ENCODE assay signal across 11 mouse cellular contexts in the genomic region with DNA sequence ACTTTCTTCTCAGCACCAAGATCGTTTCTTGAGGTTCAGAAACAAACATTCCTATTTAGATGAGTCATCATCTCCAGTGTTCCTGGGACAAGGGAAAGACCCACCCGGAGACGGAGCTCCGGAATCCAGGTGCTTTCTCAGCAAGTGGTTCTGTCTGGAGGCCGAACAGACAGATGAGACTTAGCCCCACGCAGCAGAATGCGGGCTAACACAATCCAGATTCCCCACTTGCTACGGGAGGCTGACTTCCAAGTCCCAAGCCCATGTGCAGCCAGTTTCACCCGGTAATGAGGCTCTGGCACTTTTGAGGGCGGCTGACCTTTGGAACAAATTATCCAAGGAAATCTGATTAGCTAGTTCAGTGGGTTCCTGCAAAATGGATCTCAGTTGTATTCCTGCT.
DNase-seq lines count a peak whose midpoint lies in the region; ATAC-seq and TF ChIP-seq lines count a peak whose summit lies in the region.
"Had no signal": no experiment of that assay in that cellular context is flagged by ENCODE, and none has a peak within 500 bp of the region (broad histone marks: within the 10 kb centered on the region; RNA-seq: fewer than 3 reads in every experiment).

No protein-coding gene starts in this region.

- H3K9me3 ChIP-seq in heart, embryonic 10.5 days, result no peaks in the 10 kb centered on the region
- H3K9me3 ChIP-seq in intestine, embryonic 16.5 days (ENCODE audit: control insufficient read depth, low read length), result no peaks in the 10 kb centered on the region
- no peaks in the 10 kb centered on the region for H3K9me3 ChIP-seq in limb, embryonic 13.5 days
- no peaks in the 10 kb centered on the region for H3K9me3 ChIP-seq in lung, postnatal 0 days (ENCODE audit: low read length)

- peak; percentile 64 for DNase-seq in heart, embryonic 10.5 days (ENCODE audit: low spot score)
- no peak for DNase-seq in heart, adult 11 months
- DNase-seq in brain, adult 2 months (ENCODE audit: low read depth, low spot score), result peak; percentile 6
- DNase-seq in layer of hippocampus, adult 8-10 months (ENCODE audit: low spot score in 2 of 2), result no peak
- no peak for DNase-seq in lung, postnatal 0 days (ENCODE audit: low spot score)
- DNase-seq in layer of hippocampus, postnatal 14 days (ENCODE audit: low spot score in 2 of 2), result no peak
- DNase-seq: spleen, adult 18-20 months had no signal

- WGBS in heart, embryonic 10.5 days, result 69% methylated on average over 10 of the region's 10 CpGs
- 51% methylated on average over 10 of the region's 10 CpGs for WGBS in intestine, embryonic 16.5 days
- WGBS in limb, embryonic 13.5 days, result 14% methylated on average over 10 of the region's 10 CpGs
- 65% methylated on average over 10 of the region's 10 CpGs for WGBS in lung, postnatal 0 days

- H3K4me2 ChIP-seq in intestine, embryonic 16.5 days (ENCODE audit: low read depth, low read length), result no peak overlapping the region
- peak overlapping the region; percentile 21; the same call in 1 of the 2 replicates for H3K4me2 ChIP-seq in limb, embryonic 13.5 days (replicated peaks)
- H3K4me2 ChIP-seq in lung, postnatal 0 days (replicated peaks; ENCODE audit: low read depth, low read length), result no peak overlapping the region

- H3K27ac ChIP-seq in heart, embryonic 10.5 days, result no peak overlapping the region
- H3K27ac ChIP-seq in intestine, embryonic 16.5 days (ENCODE audit: low read length), result no peak overlapping the region
- no peak overlapping the region for H3K27ac ChIP-seq in limb, embryonic 13.5 days
- no peak overlapping the region for H3K27ac ChIP-seq in lung, postnatal 0 days (ENCODE audit: low read length)

- no peaks in the 10 kb centered on the region for H3K27me3 ChIP-seq in heart, embryonic 10.5 days (ENCODE audit: insufficient read depth, poor library complexity, severe bottlenecking)
- no peaks in the 10 kb centered on the region for H3K27me3 ChIP-seq in intestine, embryonic 16.5 days (replicated peaks; ENCODE audit: control insufficient read depth, insufficient read depth, low read length)
- H3K27me3 ChIP-seq in limb, embryonic 13.5 days, result no peaks in the 10 kb centered on the region
- H3K27me3 ChIP-seq in lung, postnatal 0 days (replicated peaks; ENCODE audit: insufficient read depth, low read length), result no peaks in the 10 kb centered on the region
- H3K27me3 ChIP-seq: megakaryocyte, embryonic 14.5 days had no signal

- ATAC-seq in intestine, embryonic 16.5 days, result 0 out of 2 replicates have a peak, but pooled peaks have one; percentile 28
- no peak for ATAC-seq in limb, embryonic 13.5 days (ENCODE audit: low FRiP score, low read depth)
- ATAC-seq in lung, postnatal 0 days, result no peak
- ATAC-seq: CD4-positive, CD25-positive, alpha-beta regulatory T cell, adult 4 months had no signal

- no peaks in the 10 kb centered on the region for H3K4me1 ChIP-seq in heart, embryonic 10.5 days
- no peaks in the 10 kb centered on the region for H3K4me1 ChIP-seq in intestine, embryonic 16.5 days (ENCODE audit: control insufficient read depth, insufficient read depth, low read length)
- H3K4me1 ChIP-seq in limb, embryonic 13.5 days, result peaks cover 7% of the 10 kb centered on the region
- H3K4me1 ChIP-seq in lung, postnatal 0 days (ENCODE audit: insufficient read depth, low read depth, low read length), result no peaks in the 10 kb centered on the region
- H3K4me1 ChIP-seq: megakaryocyte, embryonic 14.5 days had no signal

- no peak overlapping the region for H3K9ac ChIP-seq in intestine, embryonic 16.5 days (ENCODE audit: low read depth, low read length)
- H3K9ac ChIP-seq in limb, embryonic 13.5 days, result no peak overlapping the region
- H3K9ac ChIP-seq in lung, postnatal 0 days (replicated peaks; ENCODE audit: low read depth), result no peak overlapping the region

- H3K36me3 ChIP-seq in heart, embryonic 10.5 days, result no peaks in the 10 kb centered on the region
- no peaks in the 10 kb centered on the region for H3K36me3 ChIP-seq in intestine, embryonic 16.5 days (ENCODE audit: control insufficient read depth, insufficient read depth, low read length)
- no peaks in the 10 kb centered on the region for H3K36me3 ChIP-seq in limb, embryonic 13.5 days
- H3K36me3 ChIP-seq in lung, postnatal 0 days (ENCODE audit: insufficient read depth, low read length), result no peaks in the 10 kb centered on the region

- TF ChIP-seq CTCF in lung, postnatal 0 days (IDR thresholded peaks at IDR 0.05), result no peak

- H3K4me3 ChIP-seq in heart, embryonic 10.5 days, result no peak overlapping the region
- no peak overlapping the region for H3K4me3 ChIP-seq in intestine, embryonic 16.5 days (ENCODE audit: low read length)
- no peak overlapping the region for H3K4me3 ChIP-seq in limb, embryonic 13.5 days
- H3K4me3 ChIP-seq in lung, postnatal 0 days (ENCODE audit: low read depth, low read length), result no peak overlapping the region
- H3K4me3 ChIP-seq: megakaryocyte, embryonic 14.5 days had no signal

- TF ChIP-seq EP300 in lung, postnatal 0 days (IDR thresholded peaks at IDR 0.05), result no peak

Comparison
In these comparisons a context has a peak if more than half of its experiments do, and no peak if none do; other contexts are left out.
1. DNase-seq: peak in heart, embryonic 10.5 days (single experiment) and brain, adult 2 months (single experiment); none in heart, adult 11 months (single experiment), layer of hippocampus, adult 8-10 months (0 of 2), lung, postnatal 0 days (single experiment) and layer of hippocampus, postnatal 14 days (0 of 2).